Mouse (Mus musculus) intestine, embryonic 15.5 days (tissue): Measurements from ENCODE around the gene Bsg. TPM values are rescaled to one million over a fixed set of nuclear protein-coding genes. Genes with fewer than 3 reads are reported as not detected.
A peak's percentile ranks its signal among the peaks of the same experiment; 100 is the strongest.
"Not testable (repeated sequence)": the region's sequence is repeated elsewhere in the genome, so short reads cannot be mapped to it uniquely, and the experiment has no call there.

Source experiments
- ATAC-seq: fragments of 200-750 bp; cut with Nextera tagmentation; 2 replicates; pipeline ENCODE4 v1.8.0; 2017; ENCODE audit warnings: moderate TSS enrichment, moderate library complexity
- H3K27ac ChIP-seq: fragments of 300-500 bp; sonication (generic); 2 replicates; pipeline ENCODE4 v1.5.1; 2015; ENCODE audit warnings: mild to moderate bottlenecking, inconsistent platforms
- H3K27me3 ChIP-seq: fragments of 300-500 bp; sonication (generic); replicated peaks from 2 replicates; pipeline ENCODE4 v1.6.1; 2015; ENCODE audit warnings: inconsistent platforms
- H3K36me3 ChIP-seq: fragments of 300-500 bp; sonication (generic); 2 replicates; pipeline ENCODE4 v1.6.1; 2015; ENCODE audit warnings: inconsistent platforms
- H3K4me1 ChIP-seq: fragments of 300-500 bp; sonication (generic); replicated peaks from 2 replicates; pipeline ENCODE4 v1.6.1; 2015; ENCODE audit warnings: inconsistent platforms
- H3K4me2 ChIP-seq: fragments of 300-500 bp; sonication (generic); replicated peaks from 2 replicates; pipeline ENCODE4 v1.6.1; 2015; ENCODE audit warnings: mild to moderate bottlenecking, inconsistent platforms
- H3K4me3 ChIP-seq: fragments of 300-500 bp; sonication (generic); replicated peaks from 2 replicates; pipeline ENCODE4 v1.5.1; 2015; ENCODE audit warnings: inconsistent platforms
- H3K9ac ChIP-seq: fragments of 300-500 bp; sonication (generic); 2 replicates; pipeline ENCODE4 v1.6.1; 2015; ENCODE audit warnings: inconsistent platforms
- H3K9me3 ChIP-seq: fragments of 300-500 bp; sonication (generic); 2 replicates; pipeline ENCODE4 v1.6.1; 2016; ENCODE audit warnings: inconsistent platforms
- WGBS: fragments of 180-500 bp; shearing (Covaris S2); methylation state at CpG from one replicate; pipeline ENCODE4 v1.1.7; 2015; 5-methylcytosine and 5-hydroxymethylcytosine counted together
- polyA plus RNA-seq: library from polyadenylated mRNA; unstranded; fragments of >200 nt; fragmentation: Nextera tagmentation; extraction: Ambion mirVana; gene quantifications from 2 replicates; pipeline ENCODE4 v1.2.1, GENCODE M21; 2015

Gene Bsg
- polyA plus RNA-seq, 1 experiment from 2014 or later, result 1,119 TPM

GRCm38 (mm10) chr10:79697916-79698315 is 6.4 kb upstream of the Bsg start:
- Histone ChIP-seq H3K4me1 (peaks cover 32% of the 10 kb centered on the region), H3K27me3 (no peaks in the 10 kb centered on the region), H3K36me3 (no peaks in the 10 kb centered on the region), H3K27ac (peak overlapping the region; percentile 87), H3K9me3 (no peaks in the 10 kb centered on the region), H3K9ac (no peak overlapping the region), H3K4me3 (no peak overlapping the region), H3K4me2 (no peak overlapping the region)
- 0 out of 2 replicates have a peak, but pooled peaks have one; percentile 9 for ATAC-seq
- 54% methylated on average over 6 of the region's 6 CpGs for WGBS

- Histone ChIP-seq H3K9me3 (no peaks in the 10 kb centered on the region), H3K4me3 (no peak overlapping the region), H3K9ac (no peak overlapping the region), H3K36me3 (no peaks in the 10 kb centered on the region), H3K27me3 (no peaks in the 10 kb centered on the region), H3K4me2 (no peak overlapping the region), H3K4me1 (peaks cover 32% of the 10 kb centered on the region), H3K27ac (no peak overlapping the region)
- 93% methylated on average over 6 of the region's 6 CpGs for WGBS
- no peak for ATAC-seq
Observed at GRCm38 (mm10) chr10:79698459-79698858, 5.8 kb upstream of the Bsg start.

GRCm38 (mm10) chr10:79700676-79701075 is 3.6 kb upstream of the Bsg start:
- Histone ChIP-seq H3K4me1 (peaks cover 36% of the 10 kb centered on the region), H3K9ac (no peak overlapping the region), H3K27me3 (no peaks in the 10 kb centered on the region), H3K27ac (peak overlapping the region; percentile 52), H3K9me3 (no peaks in the 10 kb centered on the region), H3K36me3 (no peaks in the 10 kb centered on the region), H3K4me2 (no peak overlapping the region), H3K4me3 (no peak overlapping the region)
- no peak for ATAC-seq
- WGBS, result 31% methylated on average over 7 of the region's 7 CpGs

GRCm38 (mm10) chr10:79701443-79702129 is 2.7 kb upstream of the Bsg start:
- WGBS, result 32% methylated on average over 10 of the region's 10 CpGs
- Histone ChIP-seq H3K4me2 (no peak overlapping the region), H3K36me3 (no peaks in the 10 kb centered on the region), H3K4me3 (no peak overlapping the region), H3K9ac (no peak overlapping the region), H3K27ac (peak overlapping the region; percentile 52), H3K4me1 (peaks cover 36% of the 10 kb centered on the region), H3K27me3 (no peaks in the 10 kb centered on the region), H3K9me3 (no peaks in the 10 kb centered on the region)
- peak; percentile 5; the same call in 1 of the 2 replicates for ATAC-seq

GRCm38 (mm10) chr10:79702970-79703369 is 1.3 kb upstream of the Bsg start:
- not testable (repeated sequence) for H3K9ac ChIP-seq, H3K4me3 ChIP-seq, H3K4me2 ChIP-seq, H3K27me3 ChIP-seq, H3K9me3 ChIP-seq, H3K36me3 ChIP-seq, H3K27ac ChIP-seq, ATAC-seq
- H3K4me1 ChIP-seq, result peaks cover 42% of the 10 kb centered on the region
- WGBS, result 85% methylated on average over 4 of the region's 4 CpGs

- Histone ChIP-seq H3K4me3 (no peak overlapping the region), H3K9me3 (no peaks in the 10 kb centered on the region), H3K36me3 (no peaks in the 10 kb centered on the region), H3K4me1 (peaks cover 39% of the 10 kb centered on the region), H3K27me3 (no peaks in the 10 kb centered on the region), H3K4me2 (peak overlapping the region; percentile 77), H3K27ac (peak overlapping the region; percentile 37; the same call in 1 of the 2 replicates), H3K9ac (0 out of 2 replicates have a peak overlapping the region, but pooled peaks have one; percentile 23)
- WGBS, result 74% methylated on average over 10 of the region's 10 CpGs
- no peak for ATAC-seq
Observed at GRCm38 (mm10) chr10:79703541-79703940, 750 bp upstream of the Bsg start.

- Histone ChIP-seq H3K4me1 (peaks cover 45% of the 10 kb centered on the region), H3K27ac (peak overlapping the region; percentile 81; the same call in 1 of the 2 replicates), H3K27me3 (no peaks in the 10 kb centered on the region), H3K4me3 (peak overlapping the region; percentile 70), H3K36me3 (peaks cover 10% of the 10 kb centered on the region), H3K9me3 (no peaks in the 10 kb centered on the region), H3K9ac (peak overlapping the region; percentile 90), H3K4me2 (peak overlapping the region; percentile 77)
- no peak for ATAC-seq
- WGBS, result 4% methylated on average over 10 of the region's 10 CpGs
Observed at GRCm38 (mm10) chr10:79704970-79705360, 674 bp downstream of the Bsg start.

- H3K4me1 ChIP-seq, result peaks cover 45% of the 10 kb centered on the region
- no peaks in the 10 kb centered on the region for H3K27me3 ChIP-seq
- no peak overlapping the region for H3K27ac ChIP-seq
- peak overlapping the region; percentile 70 for H3K4me3 ChIP-seq
- 79% methylated on average over 5 of the region's 5 CpGs for WGBS
- peak overlapping the region; percentile 77 for H3K4me2 ChIP-seq
- no peaks in the 10 kb centered on the region for H3K9me3 ChIP-seq
- peak overlapping the region; percentile 90 for H3K9ac ChIP-seq
- peaks cover 20% of the 10 kb centered on the region for H3K36me3 ChIP-seq
- ATAC-seq, result no peak
Observed at GRCm38 (mm10) chr10:79705951-79706350, 1.7 kb downstream of the Bsg start.

- H3K9ac ChIP-seq, result peak overlapping the region; percentile 90; the same call in 1 of the 2 replicates
- H3K9me3 ChIP-seq, result no peaks in the 10 kb centered on the region
- ATAC-seq, result no peak
- no peak overlapping the region for H3K27ac ChIP-seq
- 77% methylated on average over 5 of the region's 5 CpGs for WGBS
- peak overlapping the region; percentile 70 for H3K4me3 ChIP-seq
- H3K4me1 ChIP-seq, result peaks cover 39% of the 10 kb centered on the region
- H3K4me2 ChIP-seq, result peak overlapping the region; percentile 77
- peaks cover 26% of the 10 kb centered on the region for H3K36me3 ChIP-seq
- no peaks in the 10 kb centered on the region for H3K27me3 ChIP-seq
Observed at GRCm38 (mm10) chr10:79706406-79707094, 2.3 kb downstream of the Bsg start.

- H3K36me3 ChIP-seq, result peaks cover 29% of the 10 kb centered on the region
- H3K9me3 ChIP-seq, result no peaks in the 10 kb centered on the region
- no peak for ATAC-seq
- H3K4me2 ChIP-seq, result peak overlapping the region; percentile 77
- H3K27me3 ChIP-seq, result no peaks in the 10 kb centered on the region
- H3K4me3 ChIP-seq, result no peak overlapping the region
- WGBS, result 61% methylated on average over 1 of the region's 1 CpGs
- H3K9ac ChIP-seq, result no peak overlapping the region
- peaks cover 37% of the 10 kb centered on the region for H3K4me1 ChIP-seq
- H3K27ac ChIP-seq, result no peak overlapping the region
Observed at GRCm38 (mm10) chr10:79707162-79707561, 2.9 kb downstream of the Bsg start.

- no peaks in the 10 kb centered on the region for H3K9me3 ChIP-seq
- no peak overlapping the region for H3K27ac ChIP-seq
- H3K36me3 ChIP-seq, result peaks cover 29% of the 10 kb centered on the region
- H3K9ac ChIP-seq, result no peak overlapping the region
- no peak overlapping the region; the same call in 1 of the 2 replicates for H3K4me2 ChIP-seq
- whole genome bisulfite sequencing, result 66% methylated on average over 4 of the region's 4 CpGs
- no peak overlapping the region for H3K4me3 ChIP-seq
- H3K27me3 ChIP-seq, result no peaks in the 10 kb centered on the region
- no peak for ATAC-seq
- H3K4me1 ChIP-seq, result peaks cover 37% of the 10 kb centered on the region
Observed at GRCm38 (mm10) chr10:79707759-79708158, 3.5 kb downstream of the Bsg start.

GRCm38 (mm10) chr10:79708668-79709067 is 4.4 kb downstream of the Bsg start:
- Histone ChIP-seq H3K4me3 (no peak overlapping the region), H3K9me3 (no peaks in the 10 kb centered on the region), H3K36me3 (peaks cover 29% of the 10 kb centered on the region), H3K27me3 (no peaks in the 10 kb centered on the region), H3K27ac (no peak overlapping the region), H3K9ac (no peak overlapping the region), H3K4me1 (peaks cover 37% of the 10 kb centered on the region), H3K4me2 (no peak overlapping the region)
- no peak for ATAC-seq
- WGBS, result 85% methylated on average over 21 of the region's 21 CpGs
